In genomic region chr12:17347327-17348047, GRCm38 (mm10) we compare ENCODE assay signal across 9 mouse cellular contexts. TPM values are rescaled to one million over a fixed set of nuclear protein-coding genes. Genes with fewer than 3 reads are reported as not detected.
DNase-seq lines count a peak whose midpoint lies in the region; ATAC-seq and TF ChIP-seq lines count a peak whose summit lies in the region.
"Had no signal": no experiment of that assay in that cellular context is flagged by ENCODE, and none has a peak within 500 bp of the region (broad histone marks: within the 10 kb centered on the region; RNA-seq: fewer than 3 reads in every experiment).

No protein-coding gene starts in this region.

- peaks cover 34% of the 10 kb centered on the region for H3K4me1 ChIP-seq in E14TG2a.4 (replicated peaks; ENCODE audit: low read depth, low read length)
- peaks cover 3% of the 10 kb centered on the region; the same call in 1 of the 2 replicates for H3K4me1 ChIP-seq in cortical plate, adult 2 months (ENCODE audit: control insufficient read depth, insufficient read depth, low read length)
- peaks cover 14% of the 10 kb centered on the region for H3K4me1 ChIP-seq in heart, embryonic 15.5 days (replicated peaks)
- H3K4me1 ChIP-seq in limb, embryonic 13.5 days: peaks cover 13% of the 10 kb centered on the region
- peaks cover 16% of the 10 kb centered on the region for H3K4me1 ChIP-seq in midbrain, embryonic 15.5 days

- peak; percentile 27 for DNase-seq in adrenal gland, postnatal 10 days
- DNase-seq in adrenal gland, postnatal 4 days (ENCODE audit: low spot score in 2 of 2): no peak
- DNase-seq in left cerebral cortex, postnatal 36 days (ENCODE audit: low spot score in 2 of 2): no peak

- H3K27ac ChIP-seq in cortical plate, adult 2 months (ENCODE audit: insufficient read depth, low read length): peak overlapping the region; percentile 79; the same call in 1 of the 2 replicates
- peak overlapping the region; percentile 42; the same call in 1 of the 2 replicates for H3K27ac ChIP-seq in heart, embryonic 15.5 days
- H3K27ac ChIP-seq in limb, embryonic 13.5 days: 0 out of 2 replicates have a peak overlapping the region, but pooled peaks have one; percentile 33
- H3K27ac ChIP-seq in midbrain, embryonic 15.5 days: peak overlapping the region; percentile 49

- H3K4me3 ChIP-seq in E14TG2a.4 (replicated peaks; ENCODE audit: low read length): peak overlapping the region; percentile 91
- peak overlapping the region; percentile 97 for H3K4me3 ChIP-seq in cortical plate, adult 2 months (ENCODE audit: insufficient read depth, low read length)
- H3K4me3 ChIP-seq in heart, embryonic 15.5 days: peak overlapping the region; percentile 78
- peak overlapping the region; percentile 84 for H3K4me3 ChIP-seq in limb, embryonic 13.5 days
- peak overlapping the region; percentile 78 for H3K4me3 ChIP-seq in midbrain, embryonic 15.5 days

- TF ChIP-seq POLR2A in cortical plate, adult 2 months (IDR thresholded peaks at IDR 0.05; ENCODE audit: extremely low read depth, insufficient read depth, low read length): no peak

- H3K4me2 ChIP-seq in heart, embryonic 15.5 days: peak overlapping the region; percentile 82
- peak overlapping the region; percentile 88 for H3K4me2 ChIP-seq in limb, embryonic 13.5 days (replicated peaks)
- peak overlapping the region; percentile 97 for H3K4me2 ChIP-seq in midbrain, embryonic 15.5 days

- intact Hi-C loops in left cerebral cortex, postnatal 36 days (cut with DNase I): loop anchor here (5.0 kb wide), 1 partner anchor 60 kb away; no protein-coding TSS in a partner anchor

- H3K36me3 ChIP-seq in E14TG2a.4 (ENCODE audit: insufficient read depth, low read length): peaks cover 28% of the 10 kb centered on the region
- peaks cover 7% of the 10 kb centered on the region for H3K36me3 ChIP-seq in heart, embryonic 15.5 days
- H3K36me3 ChIP-seq in limb, embryonic 13.5 days: peaks cover 20% of the 10 kb centered on the region
- H3K36me3 ChIP-seq in midbrain, embryonic 15.5 days (replicated peaks): peaks cover 9% of the 10 kb centered on the region; the same call in 1 of the 2 replicates

- 32% methylated on average over 11 of the region's 11 CpGs for WGBS in heart, embryonic 15.5 days
- WGBS in limb, embryonic 13.5 days: 33% methylated on average over 11 of the region's 11 CpGs
- WGBS in midbrain, embryonic 15.5 days: 36% methylated on average over 11 of the region's 11 CpGs

- H3K9me3 ChIP-seq in E14TG2a.4 (ENCODE audit: low read length): no peaks in the 10 kb centered on the region
- no peaks in the 10 kb centered on the region for H3K9me3 ChIP-seq in heart, embryonic 15.5 days (replicated peaks)
- H3K9me3 ChIP-seq in limb, embryonic 13.5 days: no peaks in the 10 kb centered on the region
- no peaks in the 10 kb centered on the region for H3K9me3 ChIP-seq in midbrain, embryonic 15.5 days

- no peaks in the 10 kb centered on the region for H3K27me3 ChIP-seq in E14TG2a.4 (ENCODE audit: insufficient read depth, low read length)
- H3K27me3 ChIP-seq in heart, embryonic 15.5 days: no peaks in the 10 kb centered on the region
- H3K27me3 ChIP-seq in limb, embryonic 13.5 days: no peaks in the 10 kb centered on the region
- H3K27me3 ChIP-seq in midbrain, embryonic 15.5 days (replicated peaks): no peaks in the 10 kb centered on the region

- no peak for TF ChIP-seq CTCF in E14TG2a.4 (conservative IDR thresholded peaks at IDR 0.05; ENCODE audit: low read length)
- TF ChIP-seq CTCF in cortical plate, adult 2 months (IDR thresholded peaks at IDR 0.05; ENCODE audit: extremely low read depth, insufficient read depth, low read length): no peak

- peak overlapping the region; percentile 72 for H3K9ac ChIP-seq in heart, embryonic 15.5 days
- peak overlapping the region; percentile 79 for H3K9ac ChIP-seq in limb, embryonic 13.5 days
- H3K9ac ChIP-seq in midbrain, embryonic 15.5 days: peak overlapping the region; percentile 70

- ATAC-seq in heart, embryonic 15.5 days (replicated peaks; ENCODE audit: insufficient number of reproducible peaks, insufficient read depth, low FRiP score, low read depth): peak; percentile 59; the same call in 1 of the 2 replicates
- peak; percentile 41; the same call in 1 of the 2 replicates for ATAC-seq in limb, embryonic 13.5 days (ENCODE audit: low FRiP score, low read depth)
- ATAC-seq in midbrain, embryonic 15.5 days (replicated peaks): peak; percentile 62

RNA-seq across cellular contexts. Expression of gene Nol10, which starts 0.8 kb away (rescaled TPM):
- total RNA-seq in adrenal gland, postnatal 10 days (2021): 10 to 100 TPM; 11.9 to 14.2 TPM
- 10 to 100 TPM; 15.3 to 15.4 TPM for total RNA-seq in adrenal gland, postnatal 4 days (2021)
- 15.7 and 15.9 TPM in 2 replicates for polyA plus RNA-seq in cortical plate, adult 2 months (2012; rRNA removed)
- polyA plus RNA-seq in heart, embryonic 15.5 days (2015; fragmentation: Nextera tagmentation; extraction: Ambion mirVana): 11.2 and 13.0 TPM in 2 replicates
- polyA plus RNA-seq in limb, embryonic 13.5 days (2015; fragmentation: Nextera tagmentation; extraction: Ambion mirVana): 25.9 and 26.1 TPM in 2 replicates
- polyA plus RNA-seq in midbrain, embryonic 15.5 days (2015; fragmentation: Nextera tagmentation; extraction: Ambion mirVana): 20.7 and 21.6 TPM in 2 replicates
- total RNA-seq in left cerebral cortex, postnatal 36 days (2021): 10 to 100 TPM; 18.5 to 20.3 TPM

RNA-seq across cellular contexts. Expression of gene Atp6v1c2, which starts 18.3 kb away (rescaled TPM):
- total RNA-seq in adrenal gland, postnatal 10 days (2021): 1 to 10 TPM; 1.8 to 2.5 TPM
- 1 to 10 TPM; 1.3 to 2.2 TPM for total RNA-seq in adrenal gland, postnatal 4 days (2021)
- polyA plus RNA-seq in cortical plate, adult 2 months (2012; rRNA removed): 1.8 and 2.2 TPM in 2 replicates
- polyA plus RNA-seq in heart, embryonic 15.5 days (2015; fragmentation: Nextera tagmentation; extraction: Ambion mirVana): 0.35 and 0.51 TPM in 2 replicates
- 0.34 and 0.37 TPM in 2 replicates for polyA plus RNA-seq in limb, embryonic 13.5 days (2015; fragmentation: Nextera tagmentation; extraction: Ambion mirVana)
- polyA plus RNA-seq in midbrain, embryonic 15.5 days (2015; fragmentation: Nextera tagmentation; extraction: Ambion mirVana): 0.59 and 0.75 TPM in 2 replicates
- total RNA-seq in left cerebral cortex, postnatal 36 days (2021): 1 to 10 TPM; 3.1 to 5.4 TPM
- total RNA-seq: heart, postnatal 10 days had no signal
